Mouse (Mus musculus) T-helper 2 cell (primary cell): ENCODE results near the gene Usp21.

Source experiments
- in situ Hi-C: fragments of 300-600 bp; cut with MboI, MseI; formaldehyde crosslinking; loops from one replicate; pipeline ENCODE4 v1.15.1; 2025; ENCODE audit warnings: high pct_unique_total_duplicates

Usp21 gene

DNA sequence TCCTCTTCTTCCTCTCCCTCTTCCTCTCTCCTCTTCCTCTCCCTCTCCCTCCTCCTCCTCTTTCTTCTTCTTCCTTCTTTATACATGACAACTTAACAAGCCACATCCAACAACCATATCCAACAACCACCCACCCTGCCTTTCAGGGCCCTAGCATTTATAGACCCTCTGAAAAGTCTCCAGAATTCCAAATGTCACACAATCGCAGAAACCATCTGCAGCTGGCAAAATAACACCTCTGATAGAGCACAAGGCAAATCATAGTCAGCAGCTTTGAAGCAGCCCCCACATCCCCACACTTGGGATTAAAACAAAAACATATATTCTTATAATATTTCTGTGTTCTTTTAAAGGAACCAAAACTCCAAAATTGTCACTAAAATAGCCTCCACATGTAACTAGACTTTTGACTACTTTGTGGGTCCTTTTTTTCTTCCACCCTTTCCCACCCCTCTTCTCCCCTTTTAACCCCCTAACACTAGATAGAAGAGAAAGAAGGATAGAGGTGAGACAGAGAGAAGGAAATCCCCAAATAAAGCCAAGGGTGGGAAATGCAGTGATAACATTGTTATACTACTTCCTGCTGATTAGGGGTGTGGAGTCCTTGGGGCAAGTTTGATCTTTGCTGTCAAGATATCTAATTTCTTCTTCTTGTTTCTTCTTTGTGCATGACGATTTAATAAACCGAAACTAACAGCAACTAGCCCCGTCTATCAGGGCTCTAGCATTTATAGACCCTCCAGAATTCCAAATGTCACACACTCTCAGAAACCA lies 21.6 kb downstream of the Usp21 start:
- in situ Hi-C loops = no loop called here

- in situ Hi-C loops = no loop called here
These were observed 23.9 kb downstream of the Usp21 start for GRCm38 (mm10) chr1:171263666-171264461.

DNA sequence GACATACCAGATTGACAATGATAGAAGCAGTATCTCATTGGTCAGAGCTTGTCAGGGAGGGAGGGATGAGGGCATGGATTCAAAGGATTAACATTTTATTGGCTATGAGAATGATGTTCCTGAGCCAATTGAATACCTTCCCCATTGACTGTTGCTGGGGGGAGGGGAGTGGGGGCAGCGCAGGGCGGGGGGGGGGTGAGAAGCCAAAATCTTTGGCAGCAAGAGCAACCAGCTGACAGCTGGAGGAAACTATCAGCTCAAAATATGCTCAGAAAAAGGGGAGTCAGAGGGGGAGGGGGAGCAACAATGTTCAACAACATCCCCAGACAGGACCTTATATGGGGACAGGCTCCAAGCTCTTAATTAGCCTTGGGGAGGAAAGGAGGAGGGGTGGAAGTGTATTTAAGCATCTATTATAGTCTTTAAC lies 24.6 kb downstream of the Usp21 start:
- in situ Hi-C loops = no loop called here

- in situ Hi-C loops = no loop called here
These were observed 25.1 kb downstream of the Usp21 start for GRCm38 (mm10) chr1:171262594-171263130.

DNA sequence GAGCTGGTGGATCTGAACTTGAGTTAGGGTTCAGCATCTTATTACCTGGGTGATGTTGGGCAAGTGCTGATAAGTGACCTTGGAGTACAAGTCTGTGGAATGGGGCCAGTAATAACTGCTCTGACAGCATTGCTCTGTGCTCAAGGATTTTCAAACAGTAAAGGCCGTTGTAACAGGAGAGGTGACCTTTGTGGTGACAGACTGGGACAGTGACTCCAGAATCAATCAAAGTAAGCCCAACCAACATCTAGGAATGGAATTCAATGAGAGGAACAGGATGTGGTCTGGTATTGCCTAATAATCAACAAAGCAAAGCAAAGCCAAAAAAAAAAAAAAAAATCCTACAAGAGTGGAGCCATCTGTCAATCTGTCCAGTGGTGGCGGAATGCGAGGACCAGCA lies 27.5 kb downstream of the Usp21 start:
- in situ Hi-C loops = no loop called here

GRCm38 (mm10) chr1:171258921-171259320 lies 28.9 kb downstream of the Usp21 start:
- in situ Hi-C loops = no loop called here

GRCm38 (mm10) chr1:171257781-171258180 lies 30.0 kb downstream of the Usp21 start:
- in situ Hi-C loops = no loop called here

DNA sequence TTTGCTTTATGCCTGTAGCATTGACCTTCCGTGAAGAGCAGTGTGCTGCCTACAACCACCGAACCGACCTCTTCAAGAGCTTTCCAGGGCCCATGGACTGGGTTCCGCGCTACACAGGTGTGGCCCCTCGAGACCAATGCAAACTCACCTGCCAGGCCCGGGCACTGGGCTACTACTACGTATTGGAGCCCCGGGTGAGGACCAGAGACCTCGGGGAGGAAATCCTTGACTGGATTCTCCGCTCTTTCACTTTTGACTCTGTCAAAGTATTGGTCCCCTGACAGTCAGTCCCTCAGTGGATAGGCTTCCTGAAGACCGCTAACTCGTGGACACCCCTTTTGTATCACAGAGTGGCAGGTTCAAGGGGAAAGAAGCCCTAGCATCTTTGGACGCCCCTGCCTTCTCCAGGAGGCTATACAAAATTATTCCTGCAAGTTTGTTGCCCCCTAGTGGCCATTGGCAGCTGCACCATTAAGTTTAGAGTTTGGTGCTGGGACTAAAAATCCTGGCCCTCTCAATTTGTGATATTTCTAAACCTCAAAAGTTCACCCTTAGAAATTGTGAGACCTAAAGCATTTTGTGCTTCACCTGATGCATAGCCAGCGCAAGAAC lies 30.7 kb downstream of the Usp21 start:
- in situ Hi-C loops = no loop called here

DNA sequence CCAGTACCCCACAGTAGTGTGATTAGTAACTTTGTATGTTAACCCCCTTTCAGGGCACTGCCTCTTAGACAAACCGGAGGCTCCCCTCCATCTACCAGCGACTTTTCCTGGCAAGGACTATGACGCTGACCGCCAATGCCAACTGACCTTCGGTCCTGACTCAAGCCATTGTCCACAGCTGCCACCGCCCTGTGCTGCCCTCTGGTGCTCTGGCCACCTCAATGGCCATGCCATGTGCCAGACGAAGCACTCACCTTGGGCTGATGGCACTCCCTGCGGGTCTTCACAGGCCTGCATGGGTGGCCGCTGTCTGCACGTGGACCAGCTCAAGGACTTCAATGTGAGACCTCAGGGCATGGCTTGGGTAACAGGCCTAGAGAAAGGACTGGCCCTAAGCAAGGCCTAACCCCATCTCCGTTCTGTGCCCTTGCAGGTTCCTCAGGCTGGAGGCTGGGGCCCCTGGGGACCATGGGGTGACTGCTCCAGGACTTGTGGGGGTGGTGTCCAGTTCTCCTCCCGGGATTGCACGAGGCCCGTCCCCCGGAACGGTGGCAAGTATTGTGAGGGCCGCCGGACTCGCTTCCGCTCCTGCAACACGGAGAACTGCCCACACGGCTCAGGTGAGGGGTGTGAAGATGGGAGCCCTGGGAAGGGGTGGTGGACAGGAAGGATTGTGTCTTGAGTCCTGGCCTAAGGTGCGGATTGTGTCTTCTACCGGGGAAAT lies 31.5 kb downstream of the Usp21 start:
- in situ Hi-C loops = no loop called here

- in situ Hi-C loops = loop anchor here (5.0 kb wide), 1 partner anchor 135 kb away; no protein-coding TSS in a partner anchor
These were observed 35.4 kb downstream of the Usp21 start for GRCm38 (mm10) chr1:171252415-171252814.

- in situ Hi-C loops = loop anchor here (5.0 kb wide), 1 partner anchor 134 kb away; no protein-coding TSS in a partner anchor
These were observed 36.0 kb downstream of the Usp21 start for GRCm38 (mm10) chr1:171251594-171252324.

DNA sequence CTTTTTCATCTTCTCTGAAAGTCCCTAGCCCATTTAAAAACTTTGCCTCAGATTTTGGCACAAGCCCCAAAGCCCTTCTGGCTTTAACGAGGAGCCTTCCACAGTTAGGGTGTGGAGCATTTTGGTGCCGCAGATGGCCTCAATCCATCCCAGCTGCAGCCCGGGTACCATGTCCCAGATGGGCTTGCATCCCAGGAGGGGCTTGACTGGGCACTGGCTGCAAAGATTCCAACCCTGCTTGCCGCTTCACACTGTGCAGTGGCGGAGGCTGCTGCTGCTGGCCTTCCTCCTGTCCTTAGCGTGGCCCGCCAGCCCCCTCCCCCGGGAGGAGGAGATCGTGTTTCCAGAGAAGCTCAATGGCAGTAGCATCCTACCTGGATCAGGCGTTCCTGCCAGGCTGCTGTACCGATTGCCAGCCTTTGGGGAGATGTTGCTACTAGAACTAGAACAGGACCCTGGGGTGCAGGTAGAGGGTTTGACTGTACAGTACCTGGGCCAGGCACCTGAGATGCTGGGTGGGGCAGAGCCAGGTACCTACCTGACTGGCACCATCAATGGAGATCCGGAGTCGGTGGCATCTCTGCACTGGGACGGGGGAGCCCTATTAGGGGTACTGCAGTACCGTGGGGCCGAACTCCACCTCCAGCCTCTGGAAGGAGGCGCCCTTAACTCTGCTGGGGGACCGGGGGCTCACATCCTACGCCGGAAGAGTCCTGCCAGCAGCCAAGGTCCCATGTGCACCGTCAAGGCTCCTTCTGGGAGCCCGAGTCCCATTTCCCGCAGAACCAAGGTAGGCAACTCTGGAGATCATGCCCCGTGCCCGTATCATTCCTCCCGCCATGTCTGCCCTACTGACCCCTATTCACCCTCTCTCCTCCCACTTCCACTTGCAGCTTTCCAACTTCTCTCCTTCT lies 36.9 kb downstream of the Usp21 start, which contains the start of gene Ndufs2:
TSS of gene Ndufs2 (minus strand) at position 709 of the 914 bp plus-strand sequence.
- in situ Hi-C loops = loop anchor here (5.0 kb wide), 1 partner anchor 134 kb away; no protein-coding TSS in a partner anchor

DNA sequence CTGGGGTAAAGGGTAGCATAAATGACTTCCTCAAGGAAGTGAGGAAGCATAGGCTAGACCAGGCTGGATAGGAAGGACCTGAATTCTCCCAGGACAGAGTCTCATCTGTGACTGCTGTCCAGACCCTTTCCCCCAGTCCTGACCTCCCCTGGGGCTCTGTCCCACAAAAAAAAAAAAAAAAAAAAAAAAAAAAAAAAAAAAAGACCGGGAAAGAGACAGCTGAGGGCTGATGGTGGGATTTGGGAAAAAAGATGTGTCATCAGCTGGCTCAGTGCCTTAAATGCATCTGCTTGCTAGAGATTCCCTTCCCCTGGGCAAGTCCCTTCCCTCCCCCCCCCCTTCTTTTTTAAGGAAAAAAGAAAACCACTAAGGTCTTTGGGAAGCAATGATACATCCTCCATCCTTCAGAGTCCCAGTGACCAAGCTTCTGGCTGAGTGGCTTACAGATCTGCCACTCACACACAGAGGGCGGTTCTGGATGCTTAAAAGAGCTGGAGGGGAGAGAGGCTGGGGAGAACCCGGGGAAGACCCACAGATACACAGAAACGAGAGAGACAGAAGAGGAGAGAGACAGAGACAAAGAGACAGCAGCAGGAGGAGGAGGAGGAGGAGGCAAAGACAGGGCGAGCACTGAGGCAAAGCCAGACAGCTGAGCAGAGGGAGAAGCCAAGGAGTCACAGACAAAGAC lies 37.7 kb downstream of the Usp21 start, which contains the start of gene Adamts4:
TSS of gene Adamts4 (plus strand) at position 509 of the 688 bp plus-strand sequence.
- in situ Hi-C loops = loop anchor here (5.0 kb wide), 1 partner anchor 133 kb away; no protein-coding TSS in a partner anchor

DNA sequence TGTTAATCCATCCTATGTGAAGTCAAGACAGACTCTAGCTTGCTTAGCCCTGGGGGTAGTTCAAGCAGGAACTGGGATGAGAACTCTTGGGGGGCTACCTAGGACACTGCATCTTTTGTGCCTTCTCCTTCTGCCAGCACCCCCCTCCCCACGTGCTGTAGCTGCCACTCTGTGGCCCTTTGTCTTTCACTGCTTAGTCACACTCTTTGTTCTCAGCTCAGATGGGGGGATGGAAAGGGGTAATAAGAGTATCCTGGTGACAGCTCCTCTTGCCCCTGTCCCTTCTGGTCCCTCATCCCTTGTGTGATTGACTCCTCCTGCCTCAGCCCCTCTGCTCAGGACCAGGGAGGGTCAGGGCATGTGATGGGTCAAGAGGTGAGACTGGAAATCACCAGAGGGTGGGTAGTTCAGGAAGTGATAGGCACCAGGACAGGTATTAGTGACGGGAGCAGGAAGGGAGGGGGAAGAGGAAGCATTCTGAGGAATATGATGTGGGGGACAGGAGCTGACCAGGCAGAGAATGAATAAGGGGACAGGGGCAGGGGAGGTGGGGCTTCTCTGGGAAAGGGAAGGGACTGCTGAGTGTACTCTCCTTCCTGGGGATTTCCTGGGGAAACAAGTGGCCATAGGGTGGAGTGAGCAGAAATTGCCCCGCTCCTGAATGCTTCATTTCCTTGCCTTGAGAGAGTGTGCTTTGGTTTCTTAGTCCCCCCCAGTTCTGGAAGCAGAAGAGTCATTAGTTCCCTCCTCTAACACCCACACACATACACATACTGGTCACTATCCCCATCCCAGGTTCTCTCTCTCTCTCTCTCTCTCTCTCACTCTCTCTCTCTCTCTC lies 39.2 kb downstream of the Usp21 start:
- in situ Hi-C loops = no loop called here

GRCm38 (mm10) chr1:171247916-171248315 lies 39.9 kb downstream of the Usp21 start:
- in situ Hi-C loops = no loop called here

GRCm38 (mm10) chr1:171247453-171247841 lies 40.3 kb downstream of the Usp21 start:
- in situ Hi-C loops = no loop called here

- in situ Hi-C loops = no loop called here
These were observed 40.9 kb downstream of the Usp21 start for GRCm38 (mm10) chr1:171246709-171247452.
